Mouse (Mus musculus) small intestine, adult 2 months (tissue): Measurements from ENCODE around the gene Ikzf4. TPM values are rescaled to one million over a fixed set of nuclear protein-coding genes. Genes with fewer than 3 reads are reported as not detected.
A peak's percentile ranks its signal among the peaks of the same experiment; 100 is the strongest.

Experiments
- H3K27ac ChIP-seq: fragments of 200-500 bp; 2 replicates; pipeline ENCODE4 v1.5.1; 2012; ENCODE audit warnings: low read depth, low read length, control low read depth, inconsistent platforms; ENCODE audit not compliant: insufficient read depth
- H3K27me3 ChIP-seq: fragments of 200-500 bp; 2 replicates; pipeline ENCODE4 v1.6.1; 2012; ENCODE audit warnings: mild to moderate bottlenecking, moderate library complexity, low read length, inconsistent platforms; ENCODE audit not compliant: control insufficient read depth, insufficient read depth
- H3K36me3 ChIP-seq: fragments of 200-500 bp; 2 replicates; pipeline ENCODE4 v1.6.1; 2012; ENCODE audit warnings: mild to moderate bottlenecking, low read length, control low read depth, inconsistent platforms; ENCODE audit not compliant: control insufficient read depth, insufficient read depth
- H3K4me1 ChIP-seq: fragments of 200-500 bp; 2 replicates; pipeline ENCODE4 v1.6.1; 2012; ENCODE audit warnings: low read length, inconsistent platforms, mixed read lengths; ENCODE audit not compliant: control insufficient read depth, insufficient read depth, insufficient read length
- H3K4me3 ChIP-seq: fragments of 200-500 bp; 2 replicates; pipeline ENCODE4 v1.5.1; 2012; ENCODE audit warnings: low read depth, mild to moderate bottlenecking, control low read depth, inconsistent platforms, low read length, moderate library complexity
- CTCF ChIP-seq: fragments of 200-500 bp; IDR thresholded peaks from 2 replicates; pipeline ENCODE4 v1.5.1; 2012; ENCODE audit warnings: low read depth, mild to moderate bottlenecking, control low read depth, inconsistent platforms, low read length, moderate library complexity, mixed read lengths; ENCODE audit not compliant: insufficient replicate concordance, insufficient read length; ENCODE audit errors: extremely low read depth
- POLR2A ChIP-seq: fragments of 200-500 bp; IDR thresholded peaks from 2 replicates; pipeline ENCODE4 v1.6.1; 2012; ENCODE audit warnings: low read depth, mild to moderate bottlenecking, control low read depth, inconsistent platforms, low read length, moderate library complexity
- WGBS: fragments of 180-500 bp; shearing (Covaris S2); methylation state at CpG from one replicate; pipeline ENCODE4 v1.1.7; 2018; 5-methylcytosine and 5-hydroxymethylcytosine counted together
- polyA plus RNA-seq: library from polyadenylated mRNA; depleted of rRNA; stranded (reverse); fragments of >200 nt; gene quantifications from 2 replicates; pipeline ENCODE4 v1.2.3, GENCODE M21; 2012

Gene Ikzf4
- polyA plus RNA-seq, 1 experiment, result 0.95 TPM

DNA sequence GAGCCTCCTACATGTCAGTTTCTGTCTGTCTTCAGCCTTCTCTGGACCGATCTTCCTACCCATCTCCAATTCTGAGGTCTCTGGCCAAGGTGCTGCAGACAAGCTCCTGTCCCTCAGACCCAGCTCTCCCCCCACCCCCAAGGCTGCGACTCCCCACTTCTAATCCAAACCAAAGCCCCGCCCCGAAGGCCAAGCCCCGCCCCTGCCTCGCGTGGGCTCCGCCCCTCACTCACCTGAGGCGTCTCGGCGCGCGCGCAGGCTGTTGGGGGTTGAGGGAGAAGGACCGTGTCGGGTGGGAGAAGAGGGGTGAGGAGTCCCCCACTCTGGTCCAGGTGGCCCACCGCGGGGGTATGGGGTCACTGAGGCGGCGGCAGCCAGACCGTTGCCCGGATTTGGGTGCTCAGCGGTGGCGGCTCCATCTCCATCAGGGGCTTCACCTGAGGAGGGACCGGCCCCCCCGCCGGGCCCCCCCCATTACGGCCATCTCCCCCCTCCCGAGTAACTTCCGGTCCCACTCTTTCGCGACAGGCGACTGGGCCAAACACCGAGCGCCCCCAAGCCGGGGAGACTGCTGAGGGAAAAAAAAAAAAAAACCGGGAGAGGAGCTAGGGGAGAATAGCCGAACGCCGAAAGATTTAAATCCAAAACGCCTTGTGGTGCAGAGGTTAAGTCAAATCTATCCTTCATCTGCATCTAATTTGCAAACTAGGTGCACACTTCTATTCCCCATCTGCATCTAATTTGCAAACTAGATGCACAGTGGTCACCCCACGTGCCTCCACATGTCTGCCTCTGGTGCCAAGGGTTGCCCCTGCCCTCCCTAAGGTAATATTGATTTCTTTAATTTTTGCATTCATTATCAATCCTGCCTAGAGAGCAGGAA lies 23.2 kb upstream of the Ikzf4 start:
- Histone ChIP-seq H3K36me3 (no peaks in the 10 kb centered on the region), H3K4me1 (peaks cover 3% of the 10 kb centered on the region; the same call in 1 of the 2 replicates), H3K27me3 (no peaks in the 10 kb centered on the region), H3K27ac (no peak overlapping the region), H3K4me3 (peak overlapping the region; percentile 86)
- TF ChIP-seq CTCF (no peak), POLR2A (no peak)
- 1% methylated on average over 42 of the region's 42 CpGs for WGBS

- 94% methylated on average over 2 of the region's 2 CpGs for WGBS
- no peak for TF ChIP-seq CTCF
- H3K36me3 ChIP-seq, result no peaks in the 10 kb centered on the region
Observed at GRCm38 (mm10) chr10:128665806-128666205, 20.0 kb upstream of the Ikzf4 start.

DNA sequence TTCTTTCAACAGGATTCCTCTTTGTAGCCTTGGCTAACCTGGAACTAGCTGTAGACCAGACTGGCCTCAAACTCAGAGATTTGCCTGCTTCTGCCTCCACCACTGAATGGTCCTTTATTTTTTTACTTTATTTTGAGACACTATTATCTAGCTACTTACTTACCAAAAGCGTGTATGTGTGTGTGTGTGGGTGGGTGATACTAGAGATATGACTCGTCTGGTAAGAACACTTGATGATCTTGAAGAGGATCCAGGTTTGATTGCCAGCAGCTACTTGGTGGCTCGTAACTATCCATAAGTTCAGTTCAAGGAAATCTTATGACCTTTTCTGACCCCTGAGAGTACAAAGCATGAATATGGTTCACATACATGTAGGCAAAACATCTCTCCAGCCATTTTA lies 19.5 kb upstream of the Ikzf4 start:
- H3K36me3 ChIP-seq, result no peaks in the 10 kb centered on the region
- 69% methylated on average over 3 of the region's 3 CpGs for WGBS
- H3K27ac ChIP-seq, result no peak overlapping the region
- no peaks in the 10 kb centered on the region for H3K27me3 ChIP-seq
- H3K4me3 ChIP-seq, result no peak overlapping the region
- no peak for TF ChIP-seq CTCF
- no peak for TF ChIP-seq POLR2A
- no peaks in the 10 kb centered on the region for H3K4me1 ChIP-seq

More at GRCm38 (mm10) chr10:128665806-128666205, 20.0 kb upstream of the Ikzf4 start:
- no peaks in the 10 kb centered on the region for H3K27me3 ChIP-seq
- H3K27ac ChIP-seq, result no peak overlapping the region
- H3K4me1 ChIP-seq, result no peaks in the 10 kb centered on the region
- H3K4me3 ChIP-seq, result no peak overlapping the region

DNA sequence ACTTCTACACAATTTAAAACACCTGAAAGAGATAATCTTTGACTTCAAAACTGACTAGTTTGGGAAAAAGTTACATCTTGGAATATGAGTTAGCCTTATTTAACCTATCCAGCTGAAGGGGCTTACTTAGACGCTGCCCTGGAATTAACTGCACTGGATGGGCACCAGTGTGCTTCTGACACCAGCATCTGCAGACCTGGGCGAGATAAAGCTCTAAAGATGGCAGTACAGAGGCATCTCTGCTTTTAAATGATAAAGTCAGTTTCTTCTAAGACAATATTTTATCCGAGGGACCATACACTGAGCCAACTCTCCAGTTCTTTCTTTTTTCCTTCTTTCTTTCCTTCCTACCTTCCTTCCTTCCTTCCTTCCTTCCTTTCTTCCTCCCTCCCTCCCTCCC lies 19.0 kb upstream of the Ikzf4 start:
- H3K36me3 ChIP-seq, result no peaks in the 10 kb centered on the region
- no peaks in the 10 kb centered on the region for H3K27me3 ChIP-seq
- H3K4me3 ChIP-seq, result no peak overlapping the region
- no peak overlapping the region for H3K27ac ChIP-seq
- H3K4me1 ChIP-seq, result no peaks in the 10 kb centered on the region
- TF ChIP-seq POLR2A, result no peak
- TF ChIP-seq CTCF, result no peak
- 77% methylated on average over 3 of the region's 3 CpGs for WGBS

- no peak overlapping the region for H3K27ac ChIP-seq
- 48% methylated on average over 5 of the region's 5 CpGs for WGBS
Observed at GRCm38 (mm10) chr10:128663441-128664220, 17.8 kb upstream of the Ikzf4 start.

GRCm38 (mm10) chr10:128662465-128662864 lies 16.7 kb upstream of the Ikzf4 start:
- Histone ChIP-seq H3K27ac (no peak overlapping the region), H3K36me3 (no peaks in the 10 kb centered on the region), H3K27me3 (no peaks in the 10 kb centered on the region), H3K4me1 (no peaks in the 10 kb centered on the region), H3K4me3 (no peak overlapping the region)
- TF ChIP-seq CTCF (no peak), POLR2A (no peak)

More at GRCm38 (mm10) chr10:128663441-128664220, 17.8 kb upstream of the Ikzf4 start:
- no peaks in the 10 kb centered on the region for H3K4me1 ChIP-seq
- TF ChIP-seq POLR2A (no peak), CTCF (no peak)
- no peaks in the 10 kb centered on the region for H3K36me3 ChIP-seq
- no peak overlapping the region for H3K4me3 ChIP-seq
- H3K27me3 ChIP-seq, result no peaks in the 10 kb centered on the region

DNA sequence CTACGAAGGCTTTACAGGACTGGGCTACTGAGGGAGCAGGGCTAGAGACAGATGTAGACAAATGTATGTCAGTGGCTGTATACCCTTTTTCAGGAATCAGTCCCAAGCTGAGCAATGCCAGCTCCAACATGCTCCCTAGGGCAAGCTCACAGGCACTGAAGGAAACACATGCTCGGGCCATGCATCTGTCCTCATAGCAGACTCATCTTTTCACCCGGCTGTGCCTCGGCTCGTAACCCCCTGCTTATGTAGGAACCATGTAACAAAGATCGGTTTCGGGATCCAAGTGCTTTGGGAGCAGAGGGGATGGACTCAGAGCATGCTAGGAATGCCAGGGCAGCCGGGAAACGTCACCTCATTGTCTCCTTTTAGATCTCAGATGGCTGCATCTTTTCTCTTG lies 13.7 kb upstream of the Ikzf4 start:
- no peak overlapping the region for H3K27ac ChIP-seq
- 67% methylated on average over 9 of the region's 9 CpGs for WGBS
- no peaks in the 10 kb centered on the region for H3K36me3 ChIP-seq
- no peak for TF ChIP-seq POLR2A
- no peak for TF ChIP-seq CTCF
- H3K4me1 ChIP-seq, result no peaks in the 10 kb centered on the region
- H3K27me3 ChIP-seq, result no peaks in the 10 kb centered on the region
- H3K4me3 ChIP-seq, result no peak overlapping the region
